Mouse (Mus musculus) left cerebral cortex, adult 9 months (tissue): Measurements from ENCODE around the gene Olfr456.
"Not testable (repeated sequence)": the region's sequence is repeated elsewhere in the genome, so short reads cannot be mapped to it uniquely, and the experiment has no call there.

Experiments used
- DNase-seq, 2 experiments: peaks; one replicate each; pipeline ENCODE4 v3.0.0; 2022; ENCODE audit warnings: low spot score in 2 of 2

The Olfr456 gene

GRCm38 (mm10) chr6:42487114-42487513 lies at the start of gene Olfr456:
TSS of gene Olfr456 (minus strand) at chr6:42487214.
- no peak for DNase-seq

GRCm38 (mm10) chr6:42513461-42513860 lies 26.4 kb upstream of the Olfr456 start:
- DNase-seq, result no peak

- DNase-seq, result no peak
Observed at GRCm38 (mm10) chr6:42509311-42509710, 22.3 kb upstream of the Olfr456 start.

GRCm38 (mm10) chr6:42503478-42503877 lies 16.5 kb upstream of the Olfr456 start:
- DNase-seq, result no peak

GRCm38 (mm10) chr6:42489731-42490130 lies 2.7 kb upstream of the Olfr456 start:
- DNase-seq, result no peak

- no peak for DNase-seq
Observed at GRCm38 (mm10) chr6:42484633-42485032, 2.4 kb downstream of the Olfr456 start.

- no peak for DNase-seq
Observed at GRCm38 (mm10) chr6:42476235-42476634, 10.8 kb downstream of the Olfr456 start, which contains the start of gene Olfr457. TSS of gene Olfr457 (minus strand) at chr6:42476335.

- not testable (repeated sequence) for DNase-seq
Observed at GRCm38 (mm10) chr6:42471298-42471697, 15.7 kb downstream of the Olfr456 start.

- DNase-seq, result no peak
Observed at GRCm38 (mm10) chr6:42470542-42470941, 16.5 kb downstream of the Olfr456 start.

GRCm38 (mm10) chr6:42465096-42465495 lies 21.9 kb downstream of the Olfr456 start, which contains the start of gene Olfr458:
TSS of gene Olfr458 (minus strand) at chr6:42465196.
- no peak for DNase-seq

- DNase-seq, result no peak
Observed at GRCm38 (mm10) chr6:42447381-42447780, 39.6 kb downstream of the Olfr456 start.

GRCm38 (mm10) chr6:42444491-42444890 lies 42.5 kb downstream of the Olfr456 start:
- no peak for DNase-seq

GRCm38 (mm10) chr6:42441395-42441794 lies 45.6 kb downstream of the Olfr456 start:
- DNase-seq, result no peak
